Comparison of ENCODE assay signal across 23 mouse cellular contexts in the genomic region with DNA sequence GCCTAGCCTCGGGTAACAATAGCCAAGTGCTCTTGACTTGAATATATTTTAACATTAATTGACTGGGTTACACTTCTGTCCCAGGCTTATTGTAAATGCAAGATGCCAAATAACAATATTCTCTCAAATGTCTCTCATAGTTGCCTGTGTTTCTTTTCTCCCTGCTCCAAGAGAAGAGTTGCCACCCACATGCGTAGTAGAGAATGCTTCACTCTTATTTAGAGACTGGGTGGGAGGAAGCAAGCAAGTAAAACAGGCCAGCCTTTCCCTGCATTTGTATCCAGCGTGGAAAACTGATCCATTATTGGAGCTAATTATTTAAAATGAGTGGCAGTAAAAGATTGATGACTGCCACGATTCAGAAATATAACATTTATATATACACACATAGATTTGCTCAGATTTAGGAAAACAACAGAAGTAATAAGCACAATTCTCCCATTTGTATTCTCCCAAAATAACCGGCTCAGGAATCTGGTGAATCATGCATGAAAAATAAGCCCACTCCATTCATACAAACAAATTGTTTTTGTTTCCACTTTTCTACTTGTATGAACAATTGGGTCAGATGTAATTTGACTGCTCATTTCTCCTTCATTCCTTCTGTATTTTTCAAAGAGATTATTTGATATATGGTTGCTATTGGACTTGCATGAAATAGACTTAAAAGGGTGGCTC.
"Had no signal": no experiment of that assay in that cellular context is flagged by ENCODE, and none has a peak within 500 bp of the region (broad histone marks: within the 10 kb centered on the region; RNA-seq: fewer than 3 reads in every experiment).

No protein-coding gene starts in this region.

- H3K27ac ChIP-seq: limb, embryonic 12.5 days; limb, embryonic 15.5 days; liver, embryonic 14.5 days; macrophage; midbrain, embryonic 12.5 days; midbrain, embryonic 15.5 days; neural tube, embryonic 12.5 days; neural tube, embryonic 15.5 days; stomach, embryonic 15.5 days had no signal

- DNase-seq: kidney, adult 18-20 months; kidney, adult 9 months; kidney, postnatal 14 days; kidney, postnatal 4 days; layer of hippocampus, postnatal 36 days; liver, postnatal 0 days; lung, embryonic 14.5 days; right cerebral cortex, postnatal 14 days; spleen, adult 18-20 months; thymus, adult 18-20 months; thymus, postnatal 36 days had no signal

- H3K9ac ChIP-seq: limb, embryonic 12.5 days; limb, embryonic 15.5 days; liver, embryonic 14.5 days; liver, postnatal 0 days; lung, embryonic 14.5 days; midbrain, embryonic 12.5 days; midbrain, embryonic 15.5 days; neural tube, embryonic 12.5 days; neural tube, embryonic 15.5 days; stomach, embryonic 15.5 days had no signal

- H3K9me3 ChIP-seq: limb, embryonic 12.5 days; limb, embryonic 15.5 days; midbrain, embryonic 12.5 days; midbrain, embryonic 15.5 days; neural tube, embryonic 12.5 days; neural tube, embryonic 15.5 days; stomach, embryonic 15.5 days had no signal

- H3K4me3 ChIP-seq: limb, embryonic 12.5 days; limb, embryonic 15.5 days; midbrain, embryonic 12.5 days; midbrain, embryonic 15.5 days; neural tube, embryonic 12.5 days; neural tube, embryonic 15.5 days; stomach, embryonic 15.5 days had no signal

- H3K4me1 ChIP-seq: limb, embryonic 12.5 days; limb, embryonic 15.5 days; midbrain, embryonic 12.5 days; midbrain, embryonic 15.5 days; neural tube, embryonic 12.5 days; neural tube, embryonic 15.5 days; stomach, embryonic 15.5 days had no signal

- ATAC-seq: intestine, embryonic 16.5 days; liver, postnatal 0 days; lung, postnatal 0 days; midbrain, embryonic 15.5 days had no signal

- H3K36me3 ChIP-seq: limb, embryonic 12.5 days; limb, embryonic 15.5 days; midbrain, embryonic 12.5 days; midbrain, embryonic 15.5 days; neural tube, embryonic 12.5 days; neural tube, embryonic 15.5 days; stomach, embryonic 15.5 days had no signal

- H3K4me2 ChIP-seq: limb, embryonic 12.5 days; limb, embryonic 15.5 days; liver, embryonic 11.5 days; lung, embryonic 14.5 days; midbrain, embryonic 12.5 days; midbrain, embryonic 15.5 days; neural tube, embryonic 12.5 days; neural tube, embryonic 15.5 days; stomach, embryonic 15.5 days had no signal

- H3K27me3 ChIP-seq: limb, embryonic 12.5 days; limb, embryonic 15.5 days; midbrain, embryonic 12.5 days; midbrain, embryonic 15.5 days; neural tube, embryonic 12.5 days; neural tube, embryonic 15.5 days; stomach, embryonic 15.5 days had no signal
